Mouse (Mus musculus): Measurements from ENCODE around the gene 9330161L09Rik. TPM values are rescaled to one million over a fixed set of nuclear protein-coding genes. Genes with fewer than 3 reads are reported as not detected.

9330161L09Rik gene
- polyA plus RNA-seq, 1 experiment: 1.3 TPM

GRCm38 (mm10) chr12:103391098-103391497 is 16.5 kb downstream of the 9330161L09Rik start:
- Histone ChIP-seq H3K4me3 (ENCODE audit: insufficient read depth, low read length) (no peak overlapping the region), H3K4me1 (ENCODE audit: control insufficient read depth, insufficient read depth, low read length) (peaks cover 5% of the 10 kb centered on the region), H3K27ac (ENCODE audit: insufficient read depth, low read length) (0 out of 2 replicates have a peak overlapping the region, but pooled peaks have one; percentile 0)
- no peak for TF ChIP-seq CTCF (IDR thresholded peaks at IDR 0.05; ENCODE audit: extremely low read depth, insufficient read depth, low read length)
- no peak; the same call in 1 of the 2 replicates for TF ChIP-seq POLR2A (IDR thresholded peaks at IDR 0.05; ENCODE audit: extremely low read depth, insufficient read depth, low read length)

DNA sequence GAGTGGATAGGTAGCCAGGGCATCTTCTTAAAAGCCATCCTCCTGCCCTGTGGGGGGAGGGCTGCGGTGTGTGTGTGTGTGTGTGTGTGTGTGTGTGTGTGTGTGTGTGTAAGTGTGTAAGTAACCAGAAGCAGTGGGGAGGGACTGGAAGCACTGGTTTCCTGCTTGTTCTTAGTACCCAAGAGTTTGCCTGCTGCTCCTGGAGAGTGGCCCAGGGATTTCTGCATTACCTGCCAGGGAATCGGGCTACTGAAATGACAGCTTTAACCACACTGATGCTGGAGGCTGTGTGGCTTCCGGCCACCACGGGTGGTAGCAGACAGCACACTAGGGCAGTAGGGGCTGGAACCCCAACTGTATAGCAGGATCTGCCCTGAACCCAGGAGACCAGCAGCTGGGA is 17.6 kb downstream of the 9330161L09Rik start:
- Histone ChIP-seq H3K27ac (ENCODE audit: insufficient read depth, low read length) (no peak overlapping the region), H3K4me1 (ENCODE audit: control insufficient read depth, insufficient read depth, low read length) (peaks cover 3% of the 10 kb centered on the region; the same call in 1 of the 2 replicates), H3K4me3 (ENCODE audit: insufficient read depth, low read length) (peak overlapping the region; percentile 3; the same call in 1 of the 2 replicates)
- TF ChIP-seq POLR2A (IDR thresholded peaks at IDR 0.05; ENCODE audit: extremely low read depth, insufficient read depth, low read length) (no peak), CTCF (IDR thresholded peaks at IDR 0.05; ENCODE audit: extremely low read depth, insufficient read depth, low read length) (no peak)

DNA sequence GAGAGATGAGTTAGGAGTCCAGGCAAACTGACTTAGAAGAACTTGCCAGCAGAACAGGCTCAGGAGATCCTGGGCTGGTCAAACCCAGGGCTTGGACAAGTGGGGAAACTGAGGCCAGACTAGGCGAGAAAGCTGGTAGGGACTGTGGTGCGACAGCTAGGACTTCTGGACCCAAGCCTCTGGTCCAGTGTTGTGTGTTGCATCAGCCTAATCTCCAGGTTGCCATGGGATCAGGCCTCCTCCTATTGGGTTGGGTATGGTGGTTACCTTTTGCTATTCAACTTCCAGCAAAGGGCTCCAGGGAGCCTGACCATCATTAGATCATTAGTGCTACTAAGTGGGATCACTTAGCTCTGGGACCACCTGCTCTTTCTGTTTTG is 18.3 kb downstream of the 9330161L09Rik start:
- TF ChIP-seq CTCF (IDR thresholded peaks at IDR 0.05; ENCODE audit: extremely low read depth, insufficient read depth, low read length) (no peak), POLR2A (IDR thresholded peaks at IDR 0.05; ENCODE audit: extremely low read depth, insufficient read depth, low read length) (no peak)
- H3K4me3 ChIP-seq (ENCODE audit: insufficient read depth, low read length): peak overlapping the region; percentile 79
- H3K4me1 ChIP-seq (ENCODE audit: control insufficient read depth, insufficient read depth, low read length): peaks cover 3% of the 10 kb centered on the region; the same call in 1 of the 2 replicates
- H3K27ac ChIP-seq (ENCODE audit: insufficient read depth, low read length): no peak overlapping the region

DNA sequence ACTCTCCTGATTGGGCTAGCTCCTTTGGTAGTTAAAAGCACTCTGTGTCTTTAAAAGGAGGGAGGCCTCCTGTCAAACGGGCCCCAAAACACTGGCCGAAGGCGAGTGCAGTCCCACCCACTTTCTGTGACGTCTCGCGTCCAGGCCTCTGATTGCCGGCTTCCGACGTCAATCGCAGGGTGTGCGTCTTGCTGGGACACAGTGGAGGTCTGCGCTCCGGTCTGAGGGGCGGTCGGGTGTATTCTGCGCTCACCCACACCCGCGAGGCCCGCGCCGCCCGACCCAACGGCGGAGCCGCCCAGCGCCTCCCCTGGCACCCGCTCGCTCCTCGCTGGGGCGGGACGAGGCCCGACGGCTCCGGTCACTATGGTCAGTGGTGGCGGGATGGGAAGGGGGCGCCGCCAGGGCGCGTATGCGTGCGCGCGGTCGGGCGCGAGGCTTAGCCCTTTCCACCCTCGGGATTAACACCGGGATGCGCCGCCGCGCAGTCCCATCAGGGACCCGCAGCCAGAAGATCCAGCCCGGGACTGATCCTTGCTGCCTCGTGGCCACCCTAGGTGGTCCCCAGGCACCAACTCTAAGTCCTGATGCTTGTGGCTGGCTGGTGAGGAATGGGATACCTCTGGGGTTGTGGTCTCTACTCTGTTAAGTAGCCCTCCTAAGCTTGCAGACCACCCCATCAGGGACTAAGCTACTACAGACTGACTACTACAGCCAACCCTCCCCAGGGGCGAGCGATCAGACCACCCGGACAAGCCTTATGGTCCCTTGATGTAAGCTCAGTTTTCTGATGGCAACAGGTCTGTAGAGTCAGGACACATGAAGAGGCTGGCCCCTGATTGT is 18.9 kb downstream of the 9330161L09Rik start, which contains the start of gene Otub2:
Gene Otub2 (plus strand): TSS at position 178 of the 843 bp plus-strand sequence.
- peaks cover 3% of the 10 kb centered on the region; the same call in 1 of the 2 replicates for H3K4me1 ChIP-seq (ENCODE audit: control insufficient read depth, insufficient read depth, low read length)
- H3K4me3 ChIP-seq (ENCODE audit: insufficient read depth, low read length): peak within 1 kb of the TSS; percentile 79
- H3K27ac ChIP-seq (ENCODE audit: insufficient read depth, low read length): peak within 1 kb of the TSS; percentile 69; the same call in 1 of the 2 replicates
- no peak for TF ChIP-seq CTCF (IDR thresholded peaks at IDR 0.05; ENCODE audit: extremely low read depth, insufficient read depth, low read length)
- peak; percentile 63; the same call in 1 of the 2 replicates for TF ChIP-seq POLR2A (IDR thresholded peaks at IDR 0.05; ENCODE audit: extremely low read depth, insufficient read depth, low read length)

DNA sequence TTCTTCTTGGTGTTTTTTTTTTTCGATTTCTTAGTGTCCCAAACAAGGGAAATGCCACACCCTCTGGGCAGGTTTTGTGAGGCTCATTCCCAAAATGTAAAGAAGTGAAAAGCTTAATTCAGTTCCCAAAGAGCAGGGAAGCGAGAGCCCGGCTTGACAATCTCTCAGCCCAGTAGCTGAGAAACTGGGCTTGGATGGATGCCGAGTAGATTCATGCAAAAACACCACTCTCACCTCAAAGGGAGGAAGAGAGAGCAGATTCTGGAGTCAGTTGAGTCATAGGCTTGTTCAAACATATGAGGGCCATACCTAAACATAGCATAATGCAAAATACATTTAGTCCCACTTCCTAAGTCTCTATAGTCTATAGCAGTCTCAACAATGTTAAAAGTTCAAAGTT is 27.4 kb downstream of the 9330161L09Rik start:
- TF ChIP-seq CTCF (IDR thresholded peaks at IDR 0.05; ENCODE audit: extremely low read depth, insufficient read depth, low read length): no peak
- TF ChIP-seq POLR2A (IDR thresholded peaks at IDR 0.05; ENCODE audit: extremely low read depth, insufficient read depth, low read length): no peak
- peaks cover 3% of the 10 kb centered on the region for H3K4me1 ChIP-seq (ENCODE audit: control insufficient read depth, insufficient read depth, low read length)

GRCm38 (mm10) chr12:103376774-103377173 is 30.8 kb downstream of the 9330161L09Rik start:
- H3K27ac ChIP-seq (ENCODE audit: insufficient read depth, low read length): peak overlapping the region; percentile 27; the same call in 1 of the 2 replicates
- H3K4me1 ChIP-seq (ENCODE audit: control insufficient read depth, insufficient read depth, low read length): peaks cover 3% of the 10 kb centered on the region
- no peak overlapping the region for H3K4me3 ChIP-seq (ENCODE audit: insufficient read depth, low read length)
- TF ChIP-seq POLR2A (IDR thresholded peaks at IDR 0.05; ENCODE audit: extremely low read depth, insufficient read depth, low read length): 0 out of 2 replicates have a peak, but pooled peaks have one; percentile 12
- no peak for TF ChIP-seq CTCF (IDR thresholded peaks at IDR 0.05; ENCODE audit: extremely low read depth, insufficient read depth, low read length)

More for the DNA sequence above, 27.4 kb downstream of the 9330161L09Rik start:
- no peak overlapping the region for H3K4me3 ChIP-seq (ENCODE audit: insufficient read depth, low read length)
- H3K27ac ChIP-seq (ENCODE audit: insufficient read depth, low read length): no peak overlapping the region

DNA sequence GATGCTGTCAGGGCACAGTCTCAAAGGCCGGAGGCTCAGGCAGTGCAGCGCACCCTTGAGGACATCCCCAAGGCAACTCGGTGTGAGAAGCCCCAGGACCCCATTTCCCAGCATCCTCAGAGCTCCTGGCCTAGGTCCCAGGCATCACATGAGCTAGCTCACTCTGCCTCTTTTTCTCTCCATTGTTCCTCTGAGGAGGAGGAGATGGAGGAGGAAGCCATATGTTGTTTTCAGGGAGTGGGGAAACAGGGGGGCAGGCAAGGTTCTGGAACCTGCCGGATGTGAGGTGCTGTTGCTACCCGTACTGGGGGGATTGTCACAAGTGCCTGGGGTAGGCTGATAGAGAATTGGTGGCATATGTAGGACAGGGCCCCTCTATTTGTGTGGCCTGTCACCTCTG is 31.5 kb downstream of the 9330161L09Rik start:
- Histone ChIP-seq H3K4me3 (ENCODE audit: insufficient read depth, low read length) (no peak overlapping the region), H3K4me1 (ENCODE audit: control insufficient read depth, insufficient read depth, low read length) (peaks cover 3% of the 10 kb centered on the region), H3K27ac (ENCODE audit: insufficient read depth, low read length) (peak overlapping the region; percentile 17; the same call in 1 of the 2 replicates)
- TF ChIP-seq CTCF (IDR thresholded peaks at IDR 0.05; ENCODE audit: extremely low read depth, insufficient read depth, low read length): no peak
- TF ChIP-seq POLR2A (IDR thresholded peaks at IDR 0.05; ENCODE audit: extremely low read depth, insufficient read depth, low read length): no peak

DNA sequence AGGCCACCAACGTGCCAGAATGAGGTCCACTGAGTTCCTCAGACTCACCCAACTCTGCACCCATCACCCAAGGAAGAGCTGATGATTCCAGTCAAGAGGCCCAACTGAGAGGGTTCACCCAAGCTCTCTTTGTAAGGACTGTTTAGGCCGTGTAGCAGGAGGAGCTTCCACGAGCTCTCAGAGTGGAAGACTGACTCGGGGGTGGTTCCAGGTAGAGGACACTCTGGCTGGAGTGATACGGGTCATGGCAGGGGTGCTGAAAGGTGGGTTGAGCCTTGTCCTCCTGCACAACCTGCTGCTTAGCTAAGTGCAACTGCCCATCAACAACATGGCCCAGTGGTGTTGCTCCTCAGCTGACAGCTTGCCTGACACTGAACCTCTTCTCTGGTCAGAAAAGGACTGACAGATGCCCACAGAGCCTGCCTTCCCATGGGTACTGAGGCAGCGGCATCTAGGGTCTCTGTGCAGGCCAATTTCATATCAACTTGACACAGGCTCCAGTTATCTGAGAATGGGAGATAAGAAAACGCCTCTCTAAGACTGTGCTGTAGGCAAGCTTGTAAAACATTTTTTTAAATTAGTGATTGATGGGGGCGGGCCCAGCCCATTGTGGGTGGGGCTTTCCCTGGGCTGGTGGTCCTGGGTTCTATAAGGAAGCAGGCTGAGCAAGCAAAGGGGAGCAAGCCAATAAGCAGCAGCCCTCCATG is 33.9 kb downstream of the 9330161L09Rik start:
- no peak for TF ChIP-seq CTCF (IDR thresholded peaks at IDR 0.05; ENCODE audit: extremely low read depth, insufficient read depth, low read length)
- no peak for TF ChIP-seq POLR2A (IDR thresholded peaks at IDR 0.05; ENCODE audit: extremely low read depth, insufficient read depth, low read length)
- Histone ChIP-seq H3K4me3 (ENCODE audit: insufficient read depth, low read length) (no peak overlapping the region), H3K27ac (ENCODE audit: insufficient read depth, low read length) (no peak overlapping the region), H3K4me1 (ENCODE audit: control insufficient read depth, insufficient read depth, low read length) (peaks cover 3% of the 10 kb centered on the region)

DNA sequence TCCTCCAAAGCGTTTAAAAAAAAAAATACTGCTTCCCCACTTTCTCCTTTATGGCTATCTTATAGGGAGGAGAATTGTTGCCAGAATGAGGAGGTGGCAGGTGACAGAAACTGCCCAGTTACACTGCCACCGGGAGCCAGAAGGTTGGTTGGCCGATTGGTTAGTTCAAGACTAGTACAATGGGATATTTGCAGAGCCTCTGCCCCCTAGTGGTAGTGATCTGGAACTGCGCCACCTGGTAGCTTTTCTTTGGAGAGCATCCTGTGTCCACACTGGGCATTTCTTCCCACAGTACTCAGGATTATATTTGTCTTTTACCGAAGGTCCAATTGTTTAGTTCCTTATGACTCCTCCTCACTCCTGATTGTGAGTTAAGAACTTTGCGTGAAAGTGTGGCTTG is 35.9 kb downstream of the 9330161L09Rik start:
- H3K4me3 ChIP-seq (ENCODE audit: insufficient read depth, low read length): no peak overlapping the region

More for the DNA sequence above, 35.9 kb downstream of the 9330161L09Rik start:
- Histone ChIP-seq H3K27ac (ENCODE audit: insufficient read depth, low read length) (no peak overlapping the region), H3K4me1 (ENCODE audit: control insufficient read depth, insufficient read depth, low read length) (no peaks in the 10 kb centered on the region)
- TF ChIP-seq POLR2A (IDR thresholded peaks at IDR 0.05; ENCODE audit: extremely low read depth, insufficient read depth, low read length) (no peak), CTCF (IDR thresholded peaks at IDR 0.05; ENCODE audit: extremely low read depth, insufficient read depth, low read length) (peak; percentile 77)

Measured in cortical plate, adult 2 months (tissue).